Mouse (Mus musculus) kidney, embryonic 16.5 days (tissue): ENCODE results near the gene BC052040. TPM values are rescaled to one million over a fixed set of nuclear protein-coding genes. Genes with fewer than 3 reads are reported as not detected.

Source experiments
- ATAC-seq: fragments of 200-750 bp; cut with Nextera tagmentation; 2 replicates; pipeline ENCODE4 v1.8.0; 2017; ENCODE audit warnings: moderate TSS enrichment; ENCODE audit not compliant: low FRiP score, low TSS enrichment
- H3K27ac ChIP-seq: fragments of 300-500 bp; sonication (generic); 2 replicates; pipeline ENCODE4 v1.5.1; 2014; ENCODE audit warnings: low read length
- H3K27me3 ChIP-seq: fragments of 300-500 bp; sonication (generic); 2 replicates; pipeline ENCODE4 v1.6.1; 2014; ENCODE audit warnings: low read length, control low read depth, mixed read lengths; ENCODE audit not compliant: insufficient read depth
- H3K36me3 ChIP-seq: fragments of 300-500 bp; sonication (generic); 2 replicates; pipeline ENCODE4 v1.6.1; 2014; ENCODE audit warnings: low read length, control low read depth, mixed read lengths; ENCODE audit not compliant: insufficient read depth
- H3K4me1 ChIP-seq: fragments of 300-500 bp; sonication (generic); 2 replicates; pipeline ENCODE4 v1.6.1; 2014; ENCODE audit warnings: low read length, control low read depth, mixed read lengths; ENCODE audit not compliant: insufficient read depth
- H3K4me2 ChIP-seq: fragments of 300-500 bp; sonication (generic); replicated peaks from 2 replicates; pipeline ENCODE4 v1.6.1; 2014; ENCODE audit warnings: low read depth, low read length
- H3K4me3 ChIP-seq: fragments of 300-500 bp; sonication (generic); 2 replicates; pipeline ENCODE4 v1.5.1; 2014; ENCODE audit warnings: mild to moderate bottlenecking, low read length
- H3K9ac ChIP-seq: fragments of 300-500 bp; sonication (generic); replicated peaks from 2 replicates; pipeline ENCODE4 v1.6.1; 2014; ENCODE audit warnings: low read length
- H3K9me3 ChIP-seq: fragments of 300-500 bp; sonication (generic); 2 replicates; pipeline ENCODE4 v1.6.1; 2016; ENCODE audit warnings: low read length, control low read depth
- WGBS: fragments of 180-500 bp; shearing (Covaris S2); extraction: QIAGEN DNeasy Blood & Tissue Kit; methylation state at CpG from one replicate; pipeline ENCODE4 v1.1.7; 2014; 5-methylcytosine and 5-hydroxymethylcytosine counted together
- polyA plus RNA-seq: library from polyadenylated mRNA; unstranded; fragments of >200 nt; fragmentation: Nextera tagmentation; extraction: Ambion mirVana; gene quantifications from 2 replicates; pipeline ENCODE4 v1.2.1, GENCODE M21; 2015

BC052040 gene
- polyA plus RNA-seq, 1 experiment from 2014 or later = 15.4 TPM

- no peak overlapping the region for H3K4me3 ChIP-seq
- 44% methylated on average over 5 of the region's 5 CpGs for WGBS
- ATAC-seq = no peak
Measured at GRCm38 (mm10) chr2:115774153-115774908, 192.8 kb downstream of the BC052040 start.

GRCm38 (mm10) chr2:115775488-115776217, 194.1 kb downstream of the BC052040 start:
- Histone ChIP-seq H3K4me2 (0 out of 2 replicates have a peak overlapping the region, but pooled peaks have one; percentile 28), H3K4me1 (peaks cover 43% of the 10 kb centered on the region), H3K9me3 (no peaks in the 10 kb centered on the region), H3K27ac (peak overlapping the region; percentile 86), H3K36me3 (no peaks in the 10 kb centered on the region), H3K27me3 (no peaks in the 10 kb centered on the region), H3K4me3 (no peak overlapping the region), H3K9ac (no peak overlapping the region)
- 15% methylated on average over 8 of the region's 8 CpGs for WGBS
- ATAC-seq = peak; percentile 83

More at GRCm38 (mm10) chr2:115774153-115774908, 192.8 kb downstream of the BC052040 start:
- no peak overlapping the region for H3K9ac ChIP-seq
- H3K9me3 ChIP-seq = no peaks in the 10 kb centered on the region
- peaks cover 41% of the 10 kb centered on the region for H3K4me1 ChIP-seq
- no peaks in the 10 kb centered on the region for H3K27me3 ChIP-seq
- H3K36me3 ChIP-seq = no peaks in the 10 kb centered on the region
- H3K27ac ChIP-seq = peak overlapping the region; percentile 86
- no peak overlapping the region for H3K4me2 ChIP-seq

DNA sequence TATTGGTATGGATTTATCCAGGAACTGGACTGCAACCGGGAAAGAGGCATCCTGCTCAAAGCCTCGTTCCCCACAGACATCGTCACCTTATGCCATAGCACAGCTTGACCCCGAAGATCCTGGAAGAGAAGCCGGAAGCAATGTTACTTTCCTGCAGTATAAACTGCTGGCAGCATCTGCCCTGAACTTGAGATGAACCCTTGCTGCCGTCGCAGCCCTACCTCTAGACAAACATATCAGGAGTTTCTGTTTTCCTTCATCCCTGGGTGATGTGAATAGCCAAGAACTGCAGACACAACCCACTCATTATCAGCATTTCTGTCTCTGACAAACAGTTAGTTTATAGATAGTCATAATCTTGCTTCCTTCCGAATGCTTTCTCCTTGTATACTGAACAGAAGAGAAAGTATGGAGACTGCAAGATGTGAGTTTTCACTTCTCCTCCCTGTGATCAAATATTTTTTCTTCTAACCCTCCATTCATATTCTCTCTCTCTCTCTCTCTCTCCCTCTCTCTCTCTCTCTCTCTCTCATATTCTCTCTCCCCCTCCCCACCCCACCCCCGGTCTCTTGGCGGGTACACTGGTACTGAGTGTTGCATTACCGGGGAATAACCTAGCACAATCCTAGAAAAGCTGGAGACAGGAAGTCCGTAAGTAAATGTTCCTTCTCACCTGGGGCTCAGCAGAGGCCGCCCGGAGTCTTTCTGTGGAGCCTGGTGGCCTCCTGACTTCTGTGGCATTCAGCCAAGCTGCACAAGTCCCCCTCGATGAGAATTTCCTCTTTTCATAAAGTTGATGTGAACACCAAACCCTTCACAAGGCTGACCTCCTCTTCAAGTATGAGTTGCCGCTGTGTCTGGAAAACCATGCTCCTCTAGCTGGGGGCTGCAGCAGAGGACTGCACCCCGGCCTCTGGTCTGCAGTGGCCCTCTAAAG, 195.7 kb downstream of the BC052040 start:
- WGBS = 21% methylated on average over 17 of the region's 17 CpGs
- no peaks in the 10 kb centered on the region for H3K27me3 ChIP-seq
- H3K36me3 ChIP-seq = no peaks in the 10 kb centered on the region
- H3K4me1 ChIP-seq = peaks cover 43% of the 10 kb centered on the region
- peak; percentile 59 for ATAC-seq
- H3K27ac ChIP-seq = peak overlapping the region; percentile 86
- H3K9ac ChIP-seq = peak overlapping the region; percentile 50
- peak overlapping the region; percentile 34 for H3K4me2 ChIP-seq
- no peaks in the 10 kb centered on the region for H3K9me3 ChIP-seq
- H3K4me3 ChIP-seq = peak overlapping the region; percentile 12; the same call in 1 of the 2 replicates

GRCm38 (mm10) chr2:115780546-115781011, 199.1 kb downstream of the BC052040 start:
- Histone ChIP-seq H3K4me1 (peaks cover 37% of the 10 kb centered on the region), H3K27ac (peak overlapping the region; percentile 61), H3K36me3 (no peaks in the 10 kb centered on the region), H3K27me3 (no peaks in the 10 kb centered on the region), H3K4me3 (no peak overlapping the region), H3K9ac (no peak overlapping the region), H3K9me3 (no peaks in the 10 kb centered on the region), H3K4me2 (no peak overlapping the region)
- 0 out of 2 replicates have a peak, but pooled peaks have one; percentile 5 for ATAC-seq
- WGBS = 71% methylated on average over 5 of the region's 5 CpGs

GRCm38 (mm10) chr2:115785687-115786086, 204.2 kb downstream of the BC052040 start:
- Histone ChIP-seq H3K4me1 (peaks cover 15% of the 10 kb centered on the region), H3K36me3 (no peaks in the 10 kb centered on the region), H3K27ac (0 out of 2 replicates have a peak overlapping the region, but pooled peaks have one; percentile 32), H3K27me3 (no peaks in the 10 kb centered on the region), H3K4me2 (no peak overlapping the region), H3K4me3 (no peak overlapping the region), H3K9ac (no peak overlapping the region), H3K9me3 (no peaks in the 10 kb centered on the region)
- ATAC-seq = peak; percentile 67; the same call in 1 of the 2 replicates
- 20% methylated on average over 6 of the region's 6 CpGs for WGBS

DNA sequence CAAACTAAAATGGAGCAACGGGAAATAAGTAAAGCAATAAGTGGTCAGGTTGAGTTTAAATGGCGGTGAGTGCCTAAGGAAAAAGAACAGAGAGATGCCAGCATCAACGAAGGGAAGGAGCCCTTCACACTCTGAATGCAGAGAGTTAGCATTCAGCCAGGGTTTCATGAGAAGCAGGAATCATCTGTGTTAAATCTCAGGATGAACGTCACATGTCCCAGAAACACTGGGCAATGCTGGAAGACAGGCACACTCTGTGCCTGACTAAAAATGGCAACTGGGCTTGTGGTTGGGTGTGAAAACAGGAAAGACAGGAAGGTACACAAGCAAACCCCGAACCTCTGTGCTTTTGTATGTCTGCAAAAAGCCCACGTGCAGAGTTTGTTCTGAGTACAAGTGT, 217.3 kb downstream of the BC052040 start:
- no peak for ATAC-seq
- 88% methylated on average over 6 of the region's 6 CpGs for WGBS
- Histone ChIP-seq H3K4me3 (no peak overlapping the region), H3K36me3 (no peaks in the 10 kb centered on the region), H3K4me1 (peaks cover 3% of the 10 kb centered on the region; the same call in 1 of the 2 replicates), H3K9ac (no peak overlapping the region), H3K27ac (no peak overlapping the region), H3K9me3 (no peaks in the 10 kb centered on the region), H3K27me3 (no peaks in the 10 kb centered on the region), H3K4me2 (no peak overlapping the region)

- Histone ChIP-seq H3K9me3 (no peaks in the 10 kb centered on the region), H3K27ac (no peak overlapping the region), H3K4me3 (no peak overlapping the region), H3K27me3 (no peaks in the 10 kb centered on the region), H3K9ac (no peak overlapping the region), H3K4me1 (peaks cover 11% of the 10 kb centered on the region; the same call in 1 of the 2 replicates), H3K36me3 (no peaks in the 10 kb centered on the region), H3K4me2 (no peak overlapping the region)
- WGBS = 36% methylated on average over 4 of the region's 4 CpGs
- ATAC-seq = no peak
Measured at GRCm38 (mm10) chr2:115808376-115808775, 226.9 kb downstream of the BC052040 start.

DNA sequence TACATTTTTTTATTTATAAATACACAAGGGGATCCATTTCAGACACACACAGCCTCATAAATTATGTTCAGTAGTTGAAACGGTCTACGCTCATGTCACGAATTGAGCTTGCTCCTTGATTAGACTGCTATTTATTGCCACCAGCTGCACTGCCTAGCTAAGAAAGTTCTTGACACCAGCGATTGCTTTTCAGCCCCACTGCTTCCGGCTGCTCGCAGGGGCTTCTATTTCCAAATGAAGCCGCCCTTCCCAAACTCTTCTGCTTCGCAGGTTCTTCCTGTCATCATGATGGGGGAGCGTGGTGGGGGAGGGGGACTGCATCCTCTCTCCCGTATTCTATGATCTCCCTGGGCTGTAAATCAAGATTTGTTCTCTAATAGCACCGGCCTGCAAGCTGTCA, 231.8 kb downstream of the BC052040 start:
- WGBS = 4% methylated on average over 11 of the region's 11 CpGs
- H3K27me3 ChIP-seq = no peaks in the 10 kb centered on the region
- no peaks in the 10 kb centered on the region for H3K9me3 ChIP-seq
- H3K4me2 ChIP-seq = peak overlapping the region; percentile 44
- H3K36me3 ChIP-seq = no peaks in the 10 kb centered on the region
- peak overlapping the region; percentile 57 for H3K27ac ChIP-seq
- peak; percentile 83 for ATAC-seq
- H3K4me1 ChIP-seq = peaks cover 22% of the 10 kb centered on the region
- peak overlapping the region; percentile 12; the same call in 1 of the 2 replicates for H3K4me3 ChIP-seq
- H3K9ac ChIP-seq = no peak overlapping the region; the same call in 1 of the 2 replicates

DNA sequence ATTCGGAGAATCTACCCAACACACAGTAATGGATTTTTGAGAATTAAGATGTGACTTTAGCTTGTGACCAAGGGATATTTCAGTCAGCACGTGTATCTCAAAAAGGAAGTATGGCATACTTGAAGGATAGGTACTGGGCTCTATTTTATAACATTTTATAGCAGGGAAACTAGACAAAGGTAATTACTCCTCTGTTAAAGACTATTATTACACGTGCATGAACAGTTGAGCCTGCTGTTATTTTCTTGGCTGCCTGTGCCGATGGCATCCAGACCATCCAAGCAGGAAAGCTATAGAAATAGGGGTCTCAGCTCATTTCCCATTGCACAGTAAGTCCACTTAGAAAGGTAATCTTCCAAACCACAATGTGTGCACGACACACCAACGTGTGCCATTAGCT, 232.2 kb downstream of the BC052040 start:
- Histone ChIP-seq H3K4me3 (no peak overlapping the region), H3K27me3 (no peaks in the 10 kb centered on the region), H3K4me2 (peak overlapping the region; percentile 44), H3K4me1 (peaks cover 22% of the 10 kb centered on the region), H3K9me3 (no peaks in the 10 kb centered on the region), H3K36me3 (no peaks in the 10 kb centered on the region), H3K9ac (no peak overlapping the region; the same call in 1 of the 2 replicates), H3K27ac (peak overlapping the region; percentile 57)
- WGBS = 17% methylated on average over 6 of the region's 6 CpGs
- 0 out of 2 replicates have a peak, but pooled peaks have one; percentile 26 for ATAC-seq
